Mouse (Mus musculus) heart, adult 11 months (tissue): ENCODE measurements around the gene Gfy.
A peak's percentile ranks its signal among the peaks of the same experiment; 100 is the strongest.
"Not testable (repeated sequence)": the region's sequence is repeated elsewhere in the genome, so short reads cannot be mapped to it uniquely, and the experiment has no call there.

Source experiments
- DNase-seq: peaks from one replicate; pipeline ENCODE4 v3.0.0; 2022

Gfy gene

DNA sequence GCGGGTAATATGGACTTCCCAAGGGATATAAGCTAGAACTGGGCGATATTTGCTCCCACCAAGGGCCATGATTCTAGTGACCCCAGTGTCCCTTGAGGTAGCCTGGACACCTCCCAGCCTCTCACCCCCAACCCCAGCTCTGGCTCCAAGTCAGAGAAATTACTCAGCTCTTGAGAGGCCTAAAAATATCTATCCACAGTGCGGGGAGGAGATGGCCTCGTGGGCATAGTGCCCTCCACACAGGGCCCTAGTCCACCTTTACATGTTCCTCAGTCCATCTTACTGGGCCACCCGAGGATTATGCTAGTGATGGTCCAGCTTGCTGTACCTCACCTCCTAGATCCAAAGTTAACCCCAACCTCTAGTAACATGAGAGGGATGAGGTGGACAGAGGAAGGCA, 14.5 kb downstream of the Gfy start:
- DNase-seq, result no peak

GRCm38 (mm10) chr7:45163735-45164490, 15.5 kb downstream of the Gfy start, which contains the start of gene Slc17a7:
Slc17a7 (plus strand) TSS chr7:45163949.
- peak; percentile 94 for DNase-seq

DNA sequence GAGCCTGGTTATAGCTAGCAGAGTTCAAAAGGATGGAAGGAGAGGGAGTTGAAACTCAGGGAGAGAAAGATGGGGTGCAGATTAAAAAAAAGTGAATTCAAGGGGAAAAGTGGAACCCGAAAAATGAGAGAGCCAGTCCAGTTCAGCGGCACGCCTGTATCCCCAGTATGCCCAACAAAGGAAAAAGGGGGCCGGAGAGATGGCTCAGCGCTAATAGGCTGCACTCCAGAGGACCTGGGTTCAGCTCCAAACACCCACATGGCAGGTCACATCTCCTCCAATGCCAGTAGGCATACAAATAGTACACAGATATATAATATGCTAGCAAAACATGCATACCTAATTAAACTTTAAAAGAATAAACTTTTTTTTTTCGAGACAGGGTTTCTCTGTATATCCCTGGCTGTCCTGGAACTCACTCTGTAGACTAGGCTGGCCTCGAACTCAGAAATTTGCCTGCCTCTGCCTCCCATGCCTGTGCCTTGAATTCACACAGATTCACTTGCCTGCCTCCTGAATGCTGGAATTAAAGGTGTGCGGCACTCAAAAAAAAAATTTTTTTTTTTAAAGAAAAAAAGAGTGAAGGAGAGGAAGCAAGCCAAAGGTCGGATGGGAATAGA, 16.3 kb downstream of the Gfy start:
- DNase-seq, result no peak

GRCm38 (mm10) chr7:45162551-45162950, 16.8 kb downstream of the Gfy start:
- no peak for DNase-seq

- DNase-seq, result peak; percentile 98
Measured at GRCm38 (mm10) chr7:45161612-45162473, 17.5 kb downstream of the Gfy start.

- DNase-seq, result no peak
Measured at GRCm38 (mm10) chr7:45160866-45161265, 18.5 kb downstream of the Gfy start.

GRCm38 (mm10) chr7:45160316-45160800, 19.0 kb downstream of the Gfy start:
- peak; percentile 93 for DNase-seq

DNA sequence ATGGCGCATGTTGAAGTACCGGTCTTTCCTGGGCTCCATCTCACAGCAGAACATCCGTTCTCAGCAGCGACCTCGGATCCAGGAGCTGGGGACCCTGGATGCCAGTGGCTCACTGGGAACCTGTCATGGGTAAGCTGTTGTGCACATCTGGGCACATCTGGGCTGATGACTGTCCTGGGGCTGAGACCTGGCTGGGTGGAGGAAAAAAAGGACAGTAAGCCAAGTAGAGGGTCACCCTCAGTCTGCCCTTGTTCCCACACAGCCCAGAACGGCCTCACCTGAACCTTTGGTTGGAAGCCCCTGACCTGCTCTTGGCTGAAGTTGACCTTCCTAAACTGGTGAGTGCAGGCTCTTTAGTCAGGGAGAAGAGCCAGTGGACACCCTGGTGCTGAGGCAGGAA, 20.4 kb downstream of the Gfy start:
- no peak for DNase-seq

- DNase-seq, result no peak
Measured at GRCm38 (mm10) chr7:45157459-45157858, 21.9 kb downstream of the Gfy start.

DNA sequence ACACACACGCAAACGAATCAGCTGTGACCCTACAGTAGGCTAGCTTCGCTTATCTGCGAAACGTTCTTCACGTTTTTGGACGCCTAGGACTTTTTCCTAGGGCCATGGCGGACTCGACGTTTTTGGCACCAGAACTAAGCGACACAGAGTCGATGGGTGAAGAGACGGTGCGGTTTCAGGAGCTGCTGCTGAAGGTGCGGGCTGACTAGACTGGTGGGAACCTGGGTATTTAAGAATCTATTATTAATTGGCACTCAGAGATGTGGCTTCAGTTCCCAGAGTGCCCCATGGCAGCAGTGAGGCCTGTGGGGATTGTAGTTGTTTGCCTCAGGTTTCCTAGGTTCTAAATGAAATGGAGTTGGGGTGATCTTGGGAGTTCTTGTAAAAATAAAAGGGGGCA, 23.2 kb downstream of the Gfy start:
- DNase-seq, result no peak

- DNase-seq, result no peak
Measured at GRCm38 (mm10) chr7:45155590-45155989, 23.8 kb downstream of the Gfy start.

DNA sequence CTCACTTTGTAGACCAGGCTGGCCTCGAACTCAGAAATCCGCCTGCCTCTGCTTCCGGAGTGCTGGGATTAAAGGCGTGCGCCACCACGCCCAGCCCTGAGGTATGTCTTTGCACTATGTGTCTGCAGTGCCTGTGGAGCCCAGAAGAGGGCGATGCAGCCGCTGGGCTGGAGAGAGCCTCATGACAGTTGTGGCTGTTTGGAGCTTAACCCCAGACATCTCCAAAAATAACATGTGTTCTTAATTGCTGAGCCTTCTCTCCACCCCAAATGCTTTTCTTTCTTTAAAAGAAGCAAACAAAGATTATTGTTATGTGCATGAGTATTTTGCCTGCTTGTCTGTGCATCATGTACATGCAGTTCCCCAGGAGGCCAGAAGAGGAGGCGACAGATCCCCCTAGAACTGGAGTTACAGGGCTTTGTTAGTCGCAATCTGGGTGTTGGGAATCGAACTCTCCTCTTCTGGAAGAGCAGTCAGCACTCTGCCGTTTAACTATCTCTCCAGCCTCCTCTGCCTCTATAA, 24.3 kb downstream of the Gfy start:
- peak; percentile 96 for DNase-seq

- DNase-seq, result peak; percentile 100
Measured at GRCm38 (mm10) chr7:45154096-45154992, 25.0 kb downstream of the Gfy start, which contains the start of the genes Pih1d1 and Aldh16a1. Pih1d1 (plus strand) TSS chr7:45154303. Aldh16a1 (minus strand) TSS chr7:45154584.

- no peak for DNase-seq
Measured at GRCm38 (mm10) chr7:45153586-45153985, 25.8 kb downstream of the Gfy start.

DNA sequence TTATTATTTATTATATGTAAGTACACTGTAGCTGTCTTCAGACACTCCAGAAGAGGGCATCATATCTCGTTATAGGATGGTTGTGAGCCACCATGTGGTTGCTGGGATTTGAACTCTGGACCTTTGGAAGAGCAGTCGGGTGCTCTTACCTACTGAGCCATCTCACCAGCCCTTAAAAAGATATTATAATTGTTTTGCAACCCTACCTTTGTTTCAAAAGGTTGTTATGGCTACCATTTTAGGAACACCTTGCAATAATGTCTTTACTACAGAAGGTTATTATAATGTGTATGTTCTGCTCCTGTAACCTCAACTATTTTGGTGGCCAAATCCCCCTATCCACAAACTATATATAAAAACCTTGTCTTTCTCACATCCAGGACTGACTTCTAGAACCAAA, 26.3 kb downstream of the Gfy start:
- DNase-seq, result not testable (repeated sequence)

DNA sequence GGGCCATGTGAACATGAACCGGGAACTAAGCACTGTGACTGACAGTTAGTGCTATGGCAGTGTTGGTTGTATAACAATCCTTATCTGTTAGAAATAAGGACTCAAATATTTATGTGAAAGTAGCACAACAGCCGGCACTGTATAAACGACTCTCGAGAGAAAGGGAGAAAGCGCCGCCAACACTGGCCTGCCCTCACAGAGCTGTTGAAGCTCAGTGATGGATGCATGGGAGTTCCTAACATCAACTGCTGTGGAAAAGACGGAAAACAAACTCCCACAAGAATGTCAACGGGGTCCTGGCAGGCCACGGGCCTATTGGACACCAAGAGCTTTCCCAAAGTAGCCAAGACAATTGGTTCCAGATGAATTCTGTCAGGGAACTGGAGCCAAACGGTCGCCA, 28.1 kb downstream of the Gfy start:
- DNase-seq, result peak; percentile 98

DNA sequence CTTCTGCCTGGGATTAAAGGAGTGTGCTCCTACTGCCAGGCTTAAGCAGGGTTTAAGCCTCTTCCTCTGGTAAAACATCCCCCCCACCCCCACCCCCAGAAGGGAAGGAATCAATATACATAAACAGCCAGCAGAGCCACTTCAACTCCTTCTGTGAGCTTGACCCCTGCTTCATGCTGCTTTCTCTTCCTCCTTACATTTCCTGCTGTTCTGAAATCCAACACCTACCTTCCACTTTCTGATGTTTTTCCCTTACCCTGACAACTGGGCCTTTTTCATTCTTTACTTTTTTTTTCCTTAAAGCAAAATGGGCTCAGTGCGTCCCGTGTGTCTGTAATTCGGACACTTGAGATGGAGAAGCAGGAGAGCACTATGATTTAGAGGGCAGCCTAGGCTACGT, 29.0 kb downstream of the Gfy start:
- no peak for DNase-seq

DNA sequence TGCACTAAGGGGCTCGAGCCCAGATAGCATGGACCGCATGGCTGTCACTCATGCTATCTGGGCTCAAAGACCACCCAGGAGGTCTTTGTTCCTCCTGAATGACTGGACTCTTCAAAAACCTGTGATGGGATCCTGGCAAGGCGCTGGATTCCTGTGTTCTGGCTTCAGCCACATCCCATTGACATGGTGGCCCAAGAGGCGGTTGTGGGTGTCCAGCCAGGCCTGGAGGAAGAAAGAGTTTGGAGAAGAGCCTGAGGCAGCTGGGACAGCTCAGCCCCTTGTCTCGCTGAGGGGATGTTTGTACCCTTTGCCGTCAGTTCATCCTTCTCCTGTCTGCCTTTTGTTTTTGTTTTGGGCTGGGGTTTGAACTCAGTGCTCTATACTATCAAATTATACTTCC, 29.8 kb downstream of the Gfy start:
- peak; percentile 98 for DNase-seq

GRCm38 (mm10) chr7:45148534-45149098, 30.8 kb downstream of the Gfy start:
- DNase-seq, result peak; percentile 97

- no peak for DNase-seq
Measured at GRCm38 (mm10) chr7:45147899-45148298, 31.5 kb downstream of the Gfy start.

- no peak for DNase-seq
Measured at GRCm38 (mm10) chr7:45147267-45147666, 32.1 kb downstream of the Gfy start.

DNA sequence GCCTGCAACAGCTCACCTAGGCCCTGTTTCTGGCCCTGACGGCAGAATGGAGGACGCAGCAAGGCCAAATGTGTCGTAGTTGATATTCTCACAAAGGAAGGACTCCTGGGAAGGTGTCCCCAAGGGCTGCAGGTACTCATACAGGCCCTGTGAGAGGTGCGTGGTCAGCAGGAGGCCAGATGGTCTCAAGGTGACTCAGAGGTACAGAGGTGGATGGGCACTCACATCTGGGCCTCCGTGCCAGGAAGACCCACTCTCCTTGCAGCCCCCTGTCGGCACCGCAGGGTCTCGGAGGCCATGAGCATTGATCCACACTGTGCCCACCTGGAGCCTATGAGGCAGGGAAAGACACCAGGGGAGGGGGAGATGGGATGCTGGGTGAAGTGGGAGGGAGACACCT, 33.9 kb downstream of the Gfy start:
- peak; percentile 94 for DNase-seq
